Mouse (Mus musculus) left cerebral cortex, adult 9 months (tissue): Measurements from ENCODE around the gene Pou5f1.

Experiments
- DNase-seq, 2 experiments: peaks; one replicate each; pipeline ENCODE4 v3.0.0; 2022; ENCODE audit warnings: low spot score in 2 of 2

Gene Pou5f1

DNA sequence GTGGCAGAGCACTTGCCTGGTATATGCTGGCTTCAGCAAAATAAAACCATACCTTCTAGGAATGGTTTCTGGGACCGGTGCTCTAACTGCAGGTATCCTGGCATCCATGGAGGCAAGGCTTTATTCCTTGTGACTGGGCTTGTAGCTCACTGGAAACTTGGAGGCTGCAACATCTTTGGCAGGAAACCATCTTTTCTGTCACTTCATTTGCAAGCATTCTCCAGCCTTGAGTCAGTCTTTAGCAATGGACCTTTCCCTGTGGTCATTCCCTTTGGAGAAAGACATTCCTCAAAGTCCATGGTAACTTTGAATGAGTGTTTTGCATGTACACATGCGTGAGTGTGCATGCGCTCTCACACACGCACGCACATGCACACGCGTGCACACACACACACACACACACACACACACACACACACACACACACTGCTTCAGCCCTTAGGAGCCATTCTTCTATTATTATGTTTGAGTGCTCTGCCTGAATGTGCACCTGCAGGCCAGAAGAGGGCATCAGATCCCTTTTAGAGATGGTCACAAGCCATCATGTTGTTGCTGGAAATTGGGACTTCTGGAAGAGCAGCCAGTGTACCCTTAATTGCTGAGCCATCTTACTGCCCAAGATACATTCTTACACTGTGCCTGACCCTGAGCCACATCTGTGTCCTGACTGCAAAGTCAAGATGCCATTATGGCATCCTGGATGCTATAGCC is 7.3 kb downstream of the Pou5f1 start:
- DNase-seq: no peak

DNA sequence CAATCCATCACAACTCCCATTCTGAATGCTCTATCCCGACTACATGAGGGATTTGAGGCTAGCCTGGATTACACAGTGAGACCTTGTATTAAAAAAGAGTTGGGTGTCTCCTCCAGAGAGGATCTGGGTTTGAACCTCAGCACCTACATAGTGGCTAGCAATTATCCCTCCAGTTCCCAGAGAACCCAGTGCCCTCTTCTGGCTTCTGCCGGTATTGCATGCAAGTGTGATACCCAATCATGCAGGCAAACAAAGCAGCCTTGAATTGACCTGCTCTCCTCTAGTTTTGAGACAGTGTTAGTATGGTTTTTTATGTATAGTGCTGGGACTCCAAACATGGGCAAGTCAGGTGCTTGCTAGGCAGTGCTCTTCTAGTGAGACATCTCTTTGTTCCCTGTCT is 8.1 kb downstream of the Pou5f1 start:
- DNase-seq: peak in 1 of 2 experiments; percentile 65

DNA sequence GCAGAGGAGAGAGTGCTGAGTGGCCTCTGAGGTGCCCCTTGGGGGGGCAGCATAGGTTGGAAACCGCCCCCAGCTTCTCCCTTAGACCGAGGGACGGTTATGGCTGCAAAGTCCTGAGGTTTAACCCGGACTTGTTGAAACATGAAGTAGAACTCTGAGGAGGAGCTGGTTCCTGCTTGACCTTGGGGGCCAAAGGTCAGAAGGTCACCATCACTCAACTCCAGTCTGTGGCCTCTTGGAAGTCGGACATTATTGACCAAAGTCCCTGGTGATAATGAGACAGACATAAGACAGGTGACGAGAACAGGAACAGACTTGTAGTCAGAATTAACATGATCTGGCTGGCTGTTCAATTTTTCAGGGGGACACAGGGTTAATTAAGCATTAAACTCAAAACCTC is 8.9 kb downstream of the Pou5f1 start:
- DNase-seq: no peak

DNA sequence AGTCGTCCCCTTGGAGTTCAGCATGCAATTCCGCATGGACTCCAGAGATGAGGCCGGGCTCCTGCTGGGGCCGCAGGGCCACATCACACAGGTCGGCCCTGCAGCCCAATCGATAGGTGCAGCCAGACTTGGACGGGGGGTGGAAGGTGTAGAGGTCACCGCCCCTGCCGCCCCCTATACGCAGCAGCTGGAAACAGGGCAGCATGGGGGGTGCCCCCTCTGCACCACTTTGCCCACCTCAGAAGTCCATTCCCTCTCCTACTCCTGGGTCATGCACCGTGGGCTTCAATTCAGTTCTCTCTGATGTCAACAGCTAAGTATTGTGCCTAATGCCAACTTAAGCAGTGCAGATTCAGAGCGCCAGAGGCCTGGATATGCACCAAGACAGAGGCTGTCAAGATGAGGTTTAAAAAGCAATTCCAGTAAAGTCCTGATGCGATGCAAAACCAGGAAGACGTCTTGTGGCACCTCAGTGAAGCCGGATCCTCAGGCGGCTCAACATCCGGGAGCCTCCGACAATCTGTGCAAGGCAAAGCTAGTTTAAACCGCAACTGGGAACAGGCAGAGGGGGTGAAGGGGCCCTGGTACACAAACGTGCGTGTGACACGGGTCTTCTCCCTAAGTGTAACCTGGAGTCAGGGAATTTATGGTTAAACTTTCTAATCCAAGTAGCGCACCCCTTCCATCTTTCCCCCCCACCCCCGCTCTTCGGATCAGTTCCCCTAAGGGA is 10.3 kb downstream of the Pou5f1 start:
- DNase-seq: no peak

DNA sequence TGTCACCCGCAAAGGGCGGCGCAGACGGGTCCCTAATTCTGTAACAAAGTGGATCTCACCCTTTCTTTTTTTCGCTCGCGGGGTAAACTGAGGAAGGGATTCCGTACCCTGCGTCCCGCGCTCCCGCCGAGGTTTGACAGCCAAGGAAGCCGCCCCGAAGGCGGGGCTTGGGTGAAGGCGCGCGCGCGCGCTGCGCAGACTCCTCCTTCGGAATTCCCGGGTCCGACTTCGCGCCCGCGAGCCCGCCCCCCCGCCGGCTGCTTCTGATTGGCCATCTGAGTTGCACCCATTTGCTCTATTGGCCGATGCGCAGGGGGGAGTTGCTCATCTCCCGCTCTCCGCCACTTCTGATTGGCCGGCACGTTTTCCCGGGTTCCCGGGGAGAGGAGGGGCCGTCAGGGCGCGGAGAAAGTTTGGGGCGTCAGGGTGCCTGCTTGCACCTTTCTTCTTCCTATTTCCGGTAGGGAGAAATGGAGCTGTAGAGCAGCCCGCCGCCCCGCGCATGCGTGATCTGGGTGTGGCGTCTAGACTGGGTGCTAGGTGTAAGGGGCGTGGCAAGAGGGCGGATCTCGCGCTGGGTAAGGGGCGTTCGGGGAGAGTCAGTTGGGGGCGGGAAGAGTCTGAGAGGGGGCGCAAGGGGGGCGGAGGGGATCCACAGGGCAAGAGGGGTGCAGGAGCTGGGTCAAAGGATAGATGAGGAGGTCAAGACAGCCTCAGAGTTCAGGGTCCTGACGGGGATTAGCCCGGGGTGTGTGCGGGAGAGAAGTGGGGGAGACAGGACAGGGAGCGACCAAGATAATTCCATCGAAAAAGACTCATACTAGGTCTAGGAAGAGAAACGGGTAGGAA is 11.1 kb downstream of the Pou5f1 start, which contains the start of the genes Tcf19 and Cchcr1:
Gene Tcf19, minus strand, starts transcription at position 173 of the 849 bp plus-strand sequence.
Gene Cchcr1, plus strand, starts transcription at position 449 of the 849 bp plus-strand sequence.
- peak; percentile 93 to 96 for DNase-seq

DNA sequence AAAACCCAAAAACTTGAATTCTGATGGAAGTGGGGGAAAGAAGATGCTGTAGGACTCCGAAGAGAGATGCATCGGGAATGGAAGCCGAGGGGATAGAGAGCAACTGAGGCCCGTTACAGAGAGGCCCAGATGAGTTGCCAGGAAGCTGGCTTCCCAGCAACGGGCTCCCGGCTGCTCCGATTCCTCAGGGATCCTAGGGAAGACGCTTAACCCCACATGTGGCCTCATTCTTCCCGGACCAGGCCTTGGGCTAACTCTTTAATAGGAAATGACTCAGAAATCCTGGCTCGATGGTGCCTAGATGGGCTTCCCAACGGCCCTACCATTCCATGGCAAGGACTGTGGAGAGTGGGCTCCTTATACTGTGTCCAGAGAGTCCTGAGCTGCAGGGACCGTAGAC is 11.7 kb downstream of the Pou5f1 start:
- DNase-seq: no peak

DNA sequence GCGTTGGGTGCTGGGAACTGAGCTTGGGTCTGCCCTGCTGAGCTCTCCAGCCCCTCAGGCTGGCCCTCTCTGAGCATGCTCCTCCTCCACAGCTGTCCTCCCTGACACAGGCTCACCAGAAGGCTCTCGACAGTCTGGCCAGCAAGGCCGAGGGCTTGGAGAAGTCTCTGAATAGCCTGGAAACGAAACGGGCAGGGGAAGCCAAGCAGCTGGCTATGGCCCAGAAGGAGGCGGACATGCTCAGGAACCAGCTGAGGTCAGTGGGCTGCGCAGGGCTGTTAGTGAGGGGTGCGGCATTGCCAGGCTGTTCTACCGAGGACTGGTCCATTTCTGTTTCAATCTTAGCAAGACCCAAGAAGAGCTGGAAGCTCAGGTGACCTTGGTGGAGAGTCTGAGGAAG is 18.5 kb downstream of the Pou5f1 start:
- no peak for DNase-seq

DNA sequence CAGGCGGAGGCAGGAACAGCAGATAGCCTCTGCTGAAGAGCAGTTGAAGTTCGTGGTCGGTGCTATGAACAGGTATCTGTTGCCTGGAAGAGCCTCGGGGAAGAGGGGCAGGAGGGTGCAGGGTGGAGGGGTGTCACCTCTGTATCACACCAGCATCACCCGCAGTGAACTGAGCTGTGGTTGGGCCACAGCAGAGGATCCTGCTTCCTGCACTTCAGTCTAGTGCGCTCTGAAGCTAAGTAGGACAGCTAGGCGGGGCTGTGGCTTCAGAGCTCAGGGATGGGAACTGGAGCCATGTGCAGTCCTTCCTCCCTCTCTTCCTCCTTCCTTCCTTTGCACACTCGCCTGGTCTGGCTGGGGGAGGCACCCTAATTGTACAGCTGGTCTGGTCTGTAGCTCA is 20.8 kb downstream of the Pou5f1 start:
- DNase-seq: no peak

DNA sequence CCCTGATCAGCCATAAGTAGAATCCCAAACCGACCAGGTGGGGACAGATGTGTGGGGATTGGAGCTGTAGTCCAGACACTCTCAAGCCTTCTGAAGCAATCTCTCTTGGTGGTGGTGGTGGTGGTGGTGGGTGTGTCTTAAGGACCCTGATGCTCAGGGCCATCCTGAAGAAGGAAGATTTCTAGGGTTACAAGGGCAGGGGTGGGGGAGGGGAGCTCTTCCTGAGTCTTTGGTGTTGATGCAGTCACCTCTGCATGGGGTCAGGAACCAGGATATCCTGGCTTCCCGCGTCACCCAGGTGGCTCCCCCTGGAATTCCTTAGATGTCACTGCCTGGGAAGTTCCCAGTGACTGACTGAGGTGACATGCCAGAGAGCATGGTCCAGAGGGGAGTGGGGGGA is 26.5 kb downstream of the Pou5f1 start:
- DNase-seq: no peak

DNA sequence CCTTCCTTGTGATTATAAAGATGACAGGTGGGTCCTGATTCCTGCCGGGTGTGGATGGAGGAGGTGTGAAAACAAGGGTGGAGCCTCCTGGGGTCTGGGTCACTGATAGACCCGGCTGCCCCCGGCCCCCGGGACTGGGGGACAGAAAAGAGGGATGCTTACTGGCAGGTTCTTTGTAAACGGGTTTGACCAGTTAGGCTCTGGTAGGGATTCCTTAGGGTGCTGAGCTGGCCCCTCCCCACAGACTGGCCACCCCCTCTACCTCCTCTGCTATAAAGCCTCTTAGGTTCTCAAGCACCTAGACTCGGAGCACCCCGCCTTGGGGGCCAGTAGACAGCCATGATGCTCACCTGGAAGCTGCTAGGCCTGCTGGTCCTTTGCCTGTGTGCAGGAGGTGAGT is 27.1 kb downstream of the Pou5f1 start, which contains the start of gene Psors1c2:
Gene Psors1c2, plus strand, starts transcription at position 301 of the 400 bp plus-strand sequence.
- DNase-seq: no peak

DNA sequence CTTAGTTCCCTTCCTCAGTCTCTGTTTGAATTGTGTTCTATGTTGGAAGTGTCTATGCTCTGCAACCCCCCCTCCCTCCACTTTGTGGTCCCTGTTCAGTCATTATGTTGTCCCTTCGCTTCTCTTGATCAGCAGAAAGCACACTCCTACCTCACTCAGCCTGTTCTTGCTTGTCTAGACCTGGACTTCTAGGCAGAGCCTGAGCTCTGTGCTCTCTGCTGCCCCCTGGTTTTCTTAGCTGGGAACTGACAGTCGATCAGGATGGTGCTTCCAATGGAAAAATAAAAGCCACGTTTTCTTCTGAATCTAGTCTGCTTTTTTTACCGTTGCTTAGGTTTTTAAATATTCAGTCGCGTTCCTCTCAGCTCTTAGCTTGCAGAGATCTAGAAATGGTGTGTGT is 28.5 kb downstream of the Pou5f1 start:
- peak in 1 of 2 experiments; percentile 89 for DNase-seq

DNA sequence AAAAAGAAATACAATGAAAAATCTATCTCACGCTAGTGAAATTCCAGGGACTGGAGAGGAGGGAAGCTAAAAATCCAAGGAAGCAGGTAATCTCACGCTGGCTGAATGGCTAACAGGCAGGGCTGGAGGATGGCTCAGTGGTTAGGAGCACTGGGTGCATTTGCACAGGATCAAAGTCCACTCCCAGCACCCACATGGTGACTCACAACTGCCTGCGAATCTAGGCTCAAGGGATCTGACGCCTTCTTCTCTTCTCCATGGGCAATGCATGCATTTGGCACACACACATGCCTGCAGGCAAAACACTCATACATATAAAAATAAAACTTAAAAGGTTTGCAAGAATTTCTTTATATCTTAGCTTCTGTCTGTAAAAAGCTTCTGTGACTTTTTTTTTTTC is 31.6 kb downstream of the Pou5f1 start:
- DNase-seq: peak in 1 of 2 experiments; percentile 62

DNA sequence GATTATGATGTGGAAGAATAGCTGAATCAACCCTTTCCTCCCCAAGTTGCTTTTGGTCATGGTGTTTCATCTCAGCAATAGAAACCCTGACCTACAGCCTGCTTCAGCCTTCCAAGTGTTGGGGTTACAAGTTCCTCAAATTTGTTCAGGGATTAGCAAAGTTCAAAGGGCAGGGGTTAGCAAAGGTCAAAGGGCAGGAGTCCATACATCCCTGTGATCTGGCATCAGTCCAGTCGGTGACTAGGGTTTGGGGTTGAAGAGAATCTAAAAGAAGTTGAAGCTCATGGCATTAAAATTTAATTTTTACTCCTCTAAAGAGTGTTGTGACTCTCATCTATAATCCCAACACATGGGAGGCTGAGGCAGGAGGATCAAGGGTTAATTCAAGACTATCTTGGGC is 32.7 kb downstream of the Pou5f1 start:
- no peak for DNase-seq

DNA sequence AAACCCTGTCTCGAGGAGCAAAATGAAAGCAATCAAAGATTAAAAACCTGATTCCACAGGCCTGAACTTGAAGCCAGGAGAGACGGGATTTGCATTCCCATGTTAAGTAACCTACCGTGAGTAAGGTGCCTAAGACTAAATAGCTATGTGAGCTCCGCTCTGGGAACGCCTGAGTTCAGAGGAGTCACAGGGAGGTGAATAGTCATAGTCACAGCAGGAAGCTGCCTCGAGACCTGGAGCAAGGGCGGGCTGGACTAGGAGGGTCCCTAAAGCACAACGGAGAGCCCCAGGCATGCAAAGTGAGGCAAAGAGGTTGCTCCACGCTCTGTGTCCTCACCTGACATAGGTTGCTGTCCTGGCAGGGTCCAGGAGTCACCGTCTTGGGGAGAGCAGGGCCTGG is 33.7 kb downstream of the Pou5f1 start:
- no peak for DNase-seq

DNA sequence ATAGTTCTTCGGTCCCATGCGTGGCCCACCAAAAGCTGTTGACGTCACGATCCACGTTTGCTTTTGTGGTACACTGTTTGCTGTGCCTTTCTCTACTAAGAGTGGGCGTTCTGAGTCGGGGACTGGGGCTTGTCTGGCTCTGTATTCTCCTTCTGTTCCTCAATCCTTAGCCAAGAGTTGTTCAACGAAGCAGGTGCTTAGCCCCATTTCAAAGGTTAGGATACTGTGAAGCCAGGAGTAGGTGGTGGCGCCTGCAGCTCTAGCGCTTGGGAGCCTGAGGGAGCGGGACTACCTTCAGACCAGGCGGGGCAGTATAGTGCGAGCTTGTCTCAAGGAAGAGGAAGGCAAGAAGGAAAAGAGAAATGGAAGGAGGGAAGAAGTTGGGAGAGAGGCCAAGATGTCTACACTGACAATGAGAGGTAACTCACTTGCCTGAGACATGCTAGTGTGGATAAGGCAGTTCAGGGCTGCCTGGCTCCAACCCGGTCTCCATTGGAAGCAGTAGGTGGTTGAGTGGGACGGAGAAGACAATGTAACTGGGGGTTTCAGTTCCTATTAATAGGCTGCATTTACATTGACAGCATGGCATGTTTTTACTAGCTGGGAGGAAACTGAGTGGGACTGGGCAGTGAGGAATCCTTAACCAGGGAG is 37.1 kb downstream of the Pou5f1 start:
- peak in 1 of 2 experiments; percentile 32 for DNase-seq

DNA sequence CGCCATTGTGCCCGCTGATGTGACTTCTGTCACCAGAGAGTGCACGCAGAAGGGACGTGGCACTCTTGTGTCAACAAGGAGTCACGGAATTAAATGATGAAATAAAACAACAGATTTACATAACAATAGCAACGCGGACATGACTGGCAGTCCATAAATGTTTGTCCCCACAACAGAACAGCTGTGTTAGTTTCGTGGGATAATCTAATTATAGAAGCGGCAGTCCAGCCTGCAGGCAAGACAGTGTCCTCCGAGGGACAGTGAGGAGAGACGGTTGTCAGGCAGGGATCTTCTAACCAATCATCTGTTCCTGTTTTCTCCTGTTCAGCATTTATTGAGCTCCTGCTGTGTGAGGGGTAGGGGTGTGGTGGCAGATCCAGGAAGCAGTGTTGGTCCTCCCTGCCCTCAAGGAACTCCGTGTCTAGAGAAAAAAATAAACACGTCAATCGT is 37.6 kb downstream of the Pou5f1 start:
- DNase-seq: peak in 1 of 2 experiments; percentile 39

DNA sequence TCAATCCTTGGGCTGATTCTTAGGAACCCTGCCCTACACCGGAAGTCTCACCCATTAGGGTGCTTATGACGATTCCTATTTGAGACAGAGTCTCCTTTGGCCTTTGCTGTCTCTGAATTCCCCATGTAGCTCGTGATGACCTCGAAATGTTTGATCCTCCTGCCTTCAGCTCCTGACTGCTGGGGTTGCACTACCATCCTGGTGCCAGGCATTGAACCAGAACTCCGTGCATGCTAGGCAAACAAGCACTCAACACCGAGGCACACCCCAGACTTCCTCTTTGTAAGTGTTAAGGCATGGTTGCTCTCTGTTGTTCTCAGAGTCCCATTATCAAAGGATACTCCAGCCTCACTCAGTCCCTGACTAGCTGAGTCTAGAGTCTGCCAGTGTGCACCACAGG is 38.2 kb downstream of the Pou5f1 start:
- DNase-seq: no peak

DNA sequence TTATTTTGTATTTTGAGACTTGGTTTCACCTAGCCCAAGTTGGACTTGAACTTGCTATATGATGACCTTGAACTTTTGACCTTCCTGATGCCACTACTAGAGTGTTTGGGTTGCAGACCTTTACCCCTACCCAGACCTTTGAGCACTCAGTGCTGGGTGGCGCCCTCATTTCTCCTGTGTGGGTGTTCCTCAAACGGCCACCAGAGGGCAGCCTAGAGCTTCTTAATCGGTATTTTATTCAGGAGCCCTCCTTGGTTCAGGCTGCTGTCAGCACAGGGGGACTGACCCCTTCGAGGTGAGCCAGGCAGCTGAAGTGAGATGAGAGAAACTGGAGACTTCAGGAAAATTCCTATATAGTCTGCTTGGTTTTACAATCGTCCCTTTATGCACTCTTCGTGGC is 38.9 kb downstream of the Pou5f1 start:
- peak in 1 of 2 experiments; percentile 63 for DNase-seq

DNA sequence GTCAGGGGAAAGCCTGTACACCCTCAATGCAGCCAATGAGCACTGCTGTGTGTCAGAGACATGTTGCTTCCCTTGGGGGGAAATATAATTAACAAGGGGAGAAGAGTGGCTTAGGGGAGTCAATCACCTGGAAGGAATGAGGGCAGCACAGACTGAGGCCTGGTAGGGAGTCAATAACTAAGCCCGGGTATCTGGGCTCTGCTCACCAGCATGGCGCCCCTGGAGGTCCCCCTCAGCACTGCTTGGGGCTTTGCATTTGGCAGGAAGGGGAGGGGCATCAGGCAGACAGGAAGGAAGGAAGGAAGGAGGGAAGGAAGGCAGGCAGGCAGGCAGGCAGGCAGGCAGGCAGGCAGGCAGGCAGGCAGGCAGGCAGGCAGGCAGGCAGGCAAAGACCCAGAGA is 41.6 kb downstream of the Pou5f1 start:
- DNase-seq: no peak

DNA sequence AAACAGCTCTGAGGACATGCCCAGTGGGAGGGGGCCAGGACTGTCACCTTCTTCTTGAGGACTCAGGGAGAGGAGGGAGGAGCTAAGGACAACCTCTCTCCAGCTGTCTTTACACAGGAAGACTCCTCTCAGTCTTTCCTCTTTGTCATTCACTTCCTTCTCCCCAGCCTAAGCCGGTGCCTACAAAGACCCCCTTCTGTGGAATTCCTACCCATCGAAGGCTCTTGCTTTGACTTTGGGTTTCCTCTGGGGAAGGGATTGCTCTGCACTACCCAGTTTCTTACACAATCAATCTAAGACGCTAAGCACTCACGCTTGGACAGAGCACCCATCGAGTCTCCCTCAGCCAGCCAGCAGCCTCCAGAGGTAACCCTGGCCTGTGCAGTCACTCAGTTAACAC is 42.8 kb downstream of the Pou5f1 start:
- DNase-seq: no peak

DNA sequence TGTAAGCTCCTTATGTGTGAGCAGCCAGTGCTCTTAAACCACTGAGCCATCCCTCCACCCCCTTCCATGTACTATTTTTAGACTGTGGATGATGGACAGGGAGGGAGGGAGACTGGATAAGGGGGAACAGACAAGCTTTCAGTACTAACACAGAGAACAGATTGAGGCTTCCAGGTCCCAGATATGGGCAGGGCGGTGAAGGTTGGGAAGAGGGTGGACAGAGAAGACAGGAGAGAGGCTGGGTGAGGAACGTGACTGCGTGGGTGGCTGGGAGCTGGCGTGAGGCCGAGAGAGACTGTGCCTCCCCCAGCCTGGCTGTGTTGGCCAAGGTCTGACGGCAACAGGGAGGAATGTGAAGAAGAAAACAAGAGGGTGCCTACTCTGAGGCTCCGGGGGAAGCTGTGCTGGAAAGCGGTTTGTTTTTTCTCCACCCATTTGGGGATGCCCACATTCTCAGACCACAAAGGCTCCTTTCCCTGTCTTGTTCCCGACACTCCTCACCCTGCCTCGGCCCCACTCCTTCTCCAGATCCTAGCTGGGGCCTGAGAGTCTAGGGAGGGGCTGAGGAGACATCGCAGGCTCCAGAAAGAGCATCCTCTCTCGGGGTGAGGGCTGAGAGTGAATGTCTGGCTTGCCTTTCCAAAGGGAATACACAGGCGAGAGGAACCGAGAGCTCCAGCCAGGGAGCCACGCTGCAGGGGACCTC is 43.8 kb downstream of the Pou5f1 start:
- DNase-seq: peak; percentile 77 to 90
